ENCODE assay signal across 16 mouse cellular contexts in genomic region chr12:33273668-33274067, GRCm38 (mm10).
"Had no signal": no experiment of that assay in that cellular context is flagged by ENCODE, and none has a peak within 500 bp of the region (broad histone marks: within the 10 kb centered on the region; RNA-seq: fewer than 3 reads in every experiment).

No protein-coding gene starts in this region.

- DNase-seq: kidney, adult 2 months; kidney, postnatal 14 days; lung, embryonic 14.5 days; lung, postnatal 10 days; retina, postnatal 1 day; spleen, adult 18-20 months; thymus, postnatal 36 days had no signal

- H3K36me3 ChIP-seq: kidney, embryonic 15.5 days; limb, embryonic 15.5 days; liver, embryonic 12.5 days; midbrain, embryonic 15.5 days; neural tube, embryonic 12.5 days; stomach, embryonic 15.5 days had no signal

- H3K4me3 ChIP-seq: kidney, embryonic 15.5 days; limb, embryonic 15.5 days; liver, embryonic 12.5 days; megakaryocyte, embryonic 14.5 days; midbrain, embryonic 15.5 days; neural tube, embryonic 12.5 days; stomach, embryonic 15.5 days had no signal

- H3K9ac ChIP-seq: kidney, embryonic 15.5 days; limb, embryonic 15.5 days; liver, embryonic 12.5 days; lung, embryonic 14.5 days; midbrain, embryonic 15.5 days; neural tube, embryonic 12.5 days; stomach, embryonic 15.5 days had no signal

- H3K4me1 ChIP-seq: liver, embryonic 12.5 days; neural tube, embryonic 12.5 days; stomach, embryonic 15.5 days had no signal

- H3K4me2 ChIP-seq: kidney, embryonic 15.5 days; limb, embryonic 15.5 days; liver, embryonic 12.5 days; lung, embryonic 14.5 days; midbrain, embryonic 11.5 days; midbrain, embryonic 15.5 days; neural tube, embryonic 12.5 days; stomach, embryonic 15.5 days had no signal

- H3K9me3 ChIP-seq: kidney, embryonic 15.5 days; limb, embryonic 15.5 days; liver, embryonic 12.5 days; midbrain, embryonic 15.5 days; neural tube, embryonic 12.5 days; stomach, embryonic 15.5 days had no signal

- ATAC-seq: liver, embryonic 12.5 days; midbrain, embryonic 15.5 days had no signal

- H3K27ac ChIP-seq: kidney, embryonic 15.5 days; limb, embryonic 15.5 days; liver, embryonic 12.5 days; macrophage; midbrain, embryonic 15.5 days; neural tube, embryonic 12.5 days; stomach, embryonic 15.5 days had no signal

- H3K27me3 ChIP-seq: kidney, embryonic 15.5 days; limb, embryonic 15.5 days; liver, embryonic 12.5 days; midbrain, embryonic 15.5 days; neural tube, embryonic 12.5 days; stomach, embryonic 15.5 days had no signal
